Mouse (Mus musculus): ENCODE results near the gene Endou. TPM values are rescaled to one million over a fixed set of nuclear protein-coding genes. Genes with fewer than 3 reads are reported as not detected.

The Endou gene
- polyA plus RNA-seq, 1 experiment: not detected

GRCm38 (mm10) chr15:97684118-97684517 is 47.0 kb downstream of the Endou start:
- no peak for TF ChIP-seq GATA1 (IDR thresholded peaks at IDR 0.05; ENCODE audit: low read length)

- TF ChIP-seq GATA1 (IDR thresholded peaks at IDR 0.05; ENCODE audit: low read length): no peak
Observed at GRCm38 (mm10) chr15:97682053-97682452, 49.1 kb downstream of the Endou start.

- TF ChIP-seq GATA1 (IDR thresholded peaks at IDR 0.05; ENCODE audit: low read length): no peak
Observed at GRCm38 (mm10) chr15:97679991-97680681, 51.0 kb downstream of the Endou start.

- TF ChIP-seq GATA1 (IDR thresholded peaks at IDR 0.05; ENCODE audit: low read length): no peak
Observed at GRCm38 (mm10) chr15:97677341-97677740, 53.8 kb downstream of the Endou start.

GRCm38 (mm10) chr15:97675927-97676326 is 55.2 kb downstream of the Endou start:
- TF ChIP-seq GATA1 (IDR thresholded peaks at IDR 0.05; ENCODE audit: low read length): no peak

GRCm38 (mm10) chr15:97674423-97674822 is 56.7 kb downstream of the Endou start:
- no peak for TF ChIP-seq GATA1 (IDR thresholded peaks at IDR 0.05; ENCODE audit: low read length)

- no peak for TF ChIP-seq GATA1 (IDR thresholded peaks at IDR 0.05; ENCODE audit: low read length)
Observed at GRCm38 (mm10) chr15:97673256-97674000, 57.7 kb downstream of the Endou start.

GRCm38 (mm10) chr15:97672211-97672765 is 58.9 kb downstream of the Endou start:
- no peak for TF ChIP-seq GATA1 (IDR thresholded peaks at IDR 0.05; ENCODE audit: low read length)

- TF ChIP-seq GATA1 (IDR thresholded peaks at IDR 0.05; ENCODE audit: low read length): no peak
Observed at GRCm38 (mm10) chr15:97670554-97670953, 60.6 kb downstream of the Endou start.

- no peak for TF ChIP-seq GATA1 (IDR thresholded peaks at IDR 0.05; ENCODE audit: low read length)
Observed at GRCm38 (mm10) chr15:97667437-97667836, 63.7 kb downstream of the Endou start.

GRCm38 (mm10) chr15:97666457-97666770 is 64.7 kb downstream of the Endou start:
- TF ChIP-seq GATA1 (IDR thresholded peaks at IDR 0.05; ENCODE audit: low read length): no peak

GRCm38 (mm10) chr15:97665770-97666456 is 65.2 kb downstream of the Endou start:
- TF ChIP-seq GATA1 (IDR thresholded peaks at IDR 0.05; ENCODE audit: low read length): no peak

GRCm38 (mm10) chr15:97664981-97665668 is 66.0 kb downstream of the Endou start:
- TF ChIP-seq GATA1 (IDR thresholded peaks at IDR 0.05; ENCODE audit: low read length): no peak

GRCm38 (mm10) chr15:97663750-97664406 is 67.3 kb downstream of the Endou start:
- TF ChIP-seq GATA1 (IDR thresholded peaks at IDR 0.05; ENCODE audit: low read length): no peak

Other genes starting within 250 kb of the Endou start
- 22.2 and 22.8 TPM in 2 replicates for gene Rpap3, start 25.5 kb downstream of the Endou start, polyA plus RNA-seq (2012)
- gene Rapgef3, start 36.6 kb upstream of the Endou start, polyA plus RNA-seq (2012): 0.05 TPM in 1 of 2 replicates, not detected in the other
- 160 and 171 TPM in 2 replicates for gene Slc48a1, start 47.2 kb upstream of the Endou start, polyA plus RNA-seq (2012)
- 128 and 174 TPM in 2 replicates for gene Hdac7, start 113.2 kb upstream of the Endou start, polyA plus RNA-seq (2012)
- not detected in 2 replicates for gene Vdr, start 179.3 kb upstream of the Endou start, polyA plus RNA-seq (2012)
- 15.5 and 21.5 TPM in 2 replicates for gene Tmem106c, start 232.9 kb upstream of the Endou start, polyA plus RNA-seq (2012)

All from G1E-ER4 (cell line).